Comparison of ENCODE assay signal across 20 mouse cellular contexts in the genomic region with DNA sequence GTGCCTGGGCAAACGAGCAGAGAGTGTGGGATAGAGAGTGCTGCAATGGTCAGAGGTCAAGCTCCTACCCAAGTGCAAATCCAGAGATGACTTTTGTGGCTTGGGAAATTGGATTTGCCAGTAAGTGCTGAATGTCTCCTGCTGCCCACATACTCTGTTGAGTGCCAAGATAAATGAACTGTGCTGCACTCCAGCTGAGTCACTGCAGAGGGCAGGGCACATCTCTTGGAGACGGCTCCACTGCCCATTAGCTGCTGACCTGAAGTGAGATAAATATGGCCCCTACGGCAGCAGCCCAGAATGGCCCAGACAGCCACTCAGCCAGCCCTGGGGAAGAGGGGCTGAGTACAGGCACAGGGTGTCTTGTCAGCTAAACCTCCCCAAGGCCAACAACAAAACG. TPM values are rescaled to one million over a fixed set of nuclear protein-coding genes. Genes with fewer than 3 reads are reported as not detected.
A peak's percentile ranks its signal among the peaks of the same experiment; 100 is the strongest.
DNase-seq lines count a peak whose midpoint lies in the region; ATAC-seq and TF ChIP-seq lines count a peak whose summit lies in the region.
"Had no signal": no experiment of that assay in that cellular context is flagged by ENCODE, and none has a peak within 500 bp of the region (broad histone marks: within the 10 kb centered on the region; RNA-seq: fewer than 3 reads in every experiment).

No protein-coding gene starts in this region.

- no peak overlapping the region for H3K4me2 ChIP-seq in kidney, embryonic 15.5 days
- H3K4me2 ChIP-seq in myocyte (ENCODE audit: low read depth) = peak overlapping the region; percentile 62
- no peak overlapping the region for H3K4me2 ChIP-seq in intestine, embryonic 15.5 days (replicated peaks)
- H3K4me2 ChIP-seq: embryonic facial prominence, embryonic 12.5 days; heart, embryonic 12.5 days; hindbrain, embryonic 14.5 days; limb, embryonic 15.5 days had no signal

- WGBS in kidney, embryonic 15.5 days = 44% methylated on average over 4 of the region's 4 CpGs
- WGBS in intestine, embryonic 15.5 days = 39% methylated on average over 4 of the region's 4 CpGs

- no peaks in the 10 kb centered on the region for H3K4me1 ChIP-seq in kidney, embryonic 15.5 days
- no peaks in the 10 kb centered on the region for H3K4me1 ChIP-seq in intestine, embryonic 15.5 days (replicated peaks)
- H3K4me1 ChIP-seq: embryonic facial prominence, embryonic 12.5 days; heart, embryonic 12.5 days; limb, embryonic 15.5 days had no signal

- no peaks in the 10 kb centered on the region for H3K27me3 ChIP-seq in kidney, embryonic 15.5 days
- no peaks in the 10 kb centered on the region for H3K27me3 ChIP-seq in myocyte (ENCODE audit: control insufficient read depth, insufficient read depth, insufficient read length)
- H3K27me3 ChIP-seq in intestine, embryonic 15.5 days (replicated peaks) = no peaks in the 10 kb centered on the region
- H3K27me3 ChIP-seq: embryonic facial prominence, embryonic 12.5 days; heart, embryonic 12.5 days; limb, embryonic 15.5 days had no signal

- no peaks in the 10 kb centered on the region for H3K9me3 ChIP-seq in kidney, embryonic 15.5 days (replicated peaks)
- no peaks in the 10 kb centered on the region for H3K9me3 ChIP-seq in intestine, embryonic 15.5 days
- H3K9me3 ChIP-seq: embryonic facial prominence, embryonic 12.5 days; G1E; heart, embryonic 12.5 days; limb, embryonic 15.5 days had no signal

- ATAC-seq in kidney, embryonic 15.5 days (replicated peaks; ENCODE audit: low FRiP score) = no peak
- no peak for ATAC-seq in intestine, embryonic 15.5 days
- ATAC-seq: liver, postnatal 0 days had no signal

- no peaks in the 10 kb centered on the region for H3K79me2 ChIP-seq in myocyte (ENCODE audit: control insufficient read depth, insufficient read depth)

- H3K36me3 ChIP-seq in kidney, embryonic 15.5 days = no peaks in the 10 kb centered on the region
- no peaks in the 10 kb centered on the region for H3K36me3 ChIP-seq in myocyte (ENCODE audit: control insufficient read depth, insufficient read depth)
- no peaks in the 10 kb centered on the region for H3K36me3 ChIP-seq in intestine, embryonic 15.5 days
- H3K36me3 ChIP-seq: embryonic facial prominence, embryonic 12.5 days; G1E; heart, embryonic 12.5 days; limb, embryonic 15.5 days had no signal

- DNase-seq in kidney, postnatal 4 days = no peak
- peak; percentile 71 for DNase-seq in Muller cell, postnatal 12 days (ENCODE audit: inconsistent ontology term)
- DNase-seq in adrenal gland, postnatal 25 days = peak; percentile 3
- no peak for DNase-seq in cerebellum, adult 11 months
- DNase-seq: cerebellum, adult 9-11 months; heart, postnatal 14 days; kidney, adult 11 months; liver, postnatal 0 days; lung, postnatal 10 days; midbrain, embryonic 14.5 days; right cerebral cortex, postnatal 14 days had no signal

- TF ChIP-seq POLR2A in myocyte (IDR thresholded peaks at IDR 0.05; ENCODE audit: insufficient read length, low read depth) = no peak

- no peak overlapping the region for H3ac ChIP-seq in myocyte (ENCODE audit: control insufficient read depth, insufficient read length)

- H3K4me3 ChIP-seq in kidney, embryonic 15.5 days (replicated peaks) = no peak overlapping the region
- no peak overlapping the region for H3K4me3 ChIP-seq in myocyte
- H3K4me3 ChIP-seq in intestine, embryonic 15.5 days (replicated peaks) = no peak overlapping the region
- H3K4me3 ChIP-seq: embryonic facial prominence, embryonic 12.5 days; heart, embryonic 12.5 days; limb, embryonic 15.5 days had no signal

- H3K9ac ChIP-seq in kidney, embryonic 15.5 days = 0 out of 2 replicates have a peak overlapping the region, but pooled peaks have one; percentile 4
- H3K9ac ChIP-seq in intestine, embryonic 15.5 days = no peak overlapping the region
- H3K9ac ChIP-seq: embryonic facial prominence, embryonic 12.5 days; heart, embryonic 12.5 days; hindbrain, embryonic 14.5 days; limb, embryonic 15.5 days; liver, postnatal 0 days had no signal

- H3K27ac ChIP-seq in kidney, embryonic 15.5 days = no peak overlapping the region
- H3K27ac ChIP-seq in intestine, embryonic 15.5 days = no peak overlapping the region
- H3K27ac ChIP-seq: embryonic facial prominence, embryonic 12.5 days; hindbrain, embryonic 14.5 days; kidney, postnatal 0 days; limb, embryonic 15.5 days had no signal

TF ChIP-seq in myocyte, 11 proteins besides CTCF, POLR2A, EP300 and RAD21:
- TF ChIP-seq MYOD1 (IDR thresholded peaks at IDR 0.05; ENCODE audit: control insufficient read depth in 1 of 3, insufficient read length in 2 of 3, low read depth in 2 of 3) (peak in 1 of 3 experiments; percentile 29), E2F4 (IDR thresholded peaks at IDR 0.05; ENCODE audit: insufficient read depth) (no peak), SRF (IDR thresholded peaks at IDR 0.05; ENCODE audit: control insufficient read depth, insufficient read length, low read depth) (no peak), TCF12 (IDR thresholded peaks at IDR 0.05; ENCODE audit: insufficient read depth, poor library complexity, severe bottlenecking) (peak; percentile 23), CEBPB (IDR thresholded peaks at IDR 0.05; ENCODE audit: insufficient read depth, poor library complexity, severe bottlenecking) (0 out of 2 replicates have a peak, but pooled peaks have one; percentile 35)

RNA-seq across cellular contexts. Expression of a gene that starts 25.2 kb away (rescaled TPM):
- polyA plus RNA-seq in kidney, embryonic 15.5 days (2015; fragmentation: Nextera tagmentation; extraction: Ambion mirVana) = 2.8 and 3.4 TPM in 2 replicates
- 0.24 TPM in 1 of 2 replicates, not detected in the other for total RNA-seq in adrenal gland, postnatal 25 days (2021)
- not detected for polyA plus RNA-seq in myocyte (2012; fragmentation: generic; extraction: Trizol)
- polyA plus RNA-seq in intestine, embryonic 15.5 days (2015; fragmentation: Nextera tagmentation; extraction: Ambion mirVana) = 0.67 and 0.95 TPM in 2 replicates
- polyA plus RNA-seq: G1E had no signal

RNA-seq across cellular contexts. Expression of a gene that starts 26.4 kb away (rescaled TPM):
- 64.0 and 69.0 TPM in 2 replicates for polyA plus RNA-seq in kidney, embryonic 15.5 days (2015; fragmentation: Nextera tagmentation; extraction: Ambion mirVana)
- total RNA-seq in adrenal gland, postnatal 25 days (2021) = 19.8 and 21.5 TPM in 2 replicates
- 14.5 TPM for polyA plus RNA-seq in myocyte (2012; fragmentation: generic; extraction: Trizol)
- 86.8 and 92.4 TPM in 2 replicates for polyA plus RNA-seq in intestine, embryonic 15.5 days (2015; fragmentation: Nextera tagmentation; extraction: Ambion mirVana)

Comparison
In these comparisons a context has a peak if more than half of its experiments do, and no peak if none do; other contexts are left out.
1. DNase-seq: peak in Muller cell, postnatal 12 days (single experiment) and adrenal gland, postnatal 25 days (single experiment); none in kidney, postnatal 4 days (0 of 2) and cerebellum, adult 11 months (single experiment).